Mouse (Mus musculus) liver, adult 2 months (tissue): ENCODE results near the gene Ak1.

Source experiments
- CTCF ChIP-seq: fragments of 200-500 bp; IDR thresholded peaks from 2 replicates; pipeline ENCODE4 v1.5.1; 2011; ENCODE audit warnings: low read depth, low read length, control low read depth
- POLR2A ChIP-seq: fragments of 200-500 bp; IDR thresholded peaks from 2 replicates; pipeline ENCODE4 v1.6.1; 2011; ENCODE audit warnings: low read length, control low read depth; ENCODE audit not compliant: insufficient read depth; ENCODE audit errors: extremely low read depth

- TF ChIP-seq POLR2A (no peak), CTCF (no peak)
These were observed at the start of gene Ak1 for GRCm38 (mm10) chr2:32621517-32621859.
